Mouse (Mus musculus) hindbrain, postnatal 0 days (tissue): ENCODE data around the gene Lsm7. TPM values are rescaled to one million over a fixed set of nuclear protein-coding genes. Genes with fewer than 3 reads are reported as not detected.

Experiments used
- ATAC-seq: fragments of 200-750 bp; cut with Nextera tagmentation; 2 replicates; pipeline ENCODE4 v1.8.0; 2017; ENCODE audit warnings: mild to moderate bottlenecking, moderate TSS enrichment, moderate library complexity
- DNase-seq: peaks from one replicate; pipeline ENCODE4 v3.0.0-alpha.2; 2015; ENCODE audit warnings: low spot score
- H3K27ac ChIP-seq: fragments of 300-500 bp; sonication (generic); 2 replicates; pipeline ENCODE4 v1.5.1; 2014; ENCODE audit warnings: mild to moderate bottlenecking
- H3K27me3 ChIP-seq: fragments of 300-500 bp; sonication (generic); 2 replicates; pipeline ENCODE4 v1.6.1; 2014; ENCODE audit warnings: low read length, mixed read lengths; ENCODE audit not compliant: insufficient read depth
- H3K36me3 ChIP-seq: fragments of 300-500 bp; sonication (generic); 2 replicates; pipeline ENCODE4 v1.6.1; 2014; ENCODE audit warnings: low read length, mixed read lengths; ENCODE audit not compliant: insufficient read depth
- H3K4me1 ChIP-seq: fragments of 300-500 bp; sonication (generic); 2 replicates; pipeline ENCODE4 v1.6.1; 2014; ENCODE audit warnings: antibody characterized with exemption, low read length, mixed read lengths; ENCODE audit not compliant: insufficient read depth
- H3K4me2 ChIP-seq: fragments of 300-500 bp; sonication (generic); 2 replicates; pipeline ENCODE4 v1.6.1; 2014; ENCODE audit warnings: low read depth, mild to moderate bottlenecking, low read length, moderate library complexity, mixed read lengths
- H3K4me3 ChIP-seq: fragments of 300-500 bp; sonication (generic); 2 replicates; pipeline ENCODE4 v1.5.1; 2014; ENCODE audit warnings: low read length
- H3K9ac ChIP-seq: fragments of 300-500 bp; sonication (generic); replicated peaks from 2 replicates; pipeline ENCODE4 v1.6.1; 2014; ENCODE audit warnings: mild to moderate bottlenecking, low read length, moderate library complexity, mixed read lengths
- H3K9me3 ChIP-seq: fragments of 300-500 bp; sonication (generic); 2 replicates; pipeline ENCODE4 v1.6.1; 2016; ENCODE audit warnings: low read length, mixed read lengths
- CTCF ChIP-seq: IDR thresholded peaks from 2 replicates; pipeline ENCODE4 v1.5.1; 2016; ENCODE audit warnings: antibody characterized with exemption, control low read depth, low read depth
- WGBS: fragments of 180-500 bp; shearing (Covaris S2); extraction: QIAGEN DNeasy Blood & Tissue Kit; methylation state at CpG from one replicate; pipeline ENCODE4 v1.1.7; 2014; 5-methylcytosine and 5-hydroxymethylcytosine counted together
- polyA plus RNA-seq: library from polyadenylated mRNA; unstranded; fragments of >200 nt; fragmentation: Nextera tagmentation; extraction: Ambion mirVana; gene quantifications from 2 replicates; pipeline ENCODE4 v1.2.1, GENCODE M21; 2015
- total RNA-seq: library from RNA; depleted of rRNA; stranded (reverse); fragments of >200 nt; gene quantifications from 2 replicates; pipeline ENCODE4 v1.2.3, GENCODE M21; 2014; rRNA removed

The Lsm7 gene
- total RNA-seq = 165 and 189 TPM in 2 replicates
- 279 and 295 TPM in 2 replicates for polyA plus RNA-seq

DNA sequence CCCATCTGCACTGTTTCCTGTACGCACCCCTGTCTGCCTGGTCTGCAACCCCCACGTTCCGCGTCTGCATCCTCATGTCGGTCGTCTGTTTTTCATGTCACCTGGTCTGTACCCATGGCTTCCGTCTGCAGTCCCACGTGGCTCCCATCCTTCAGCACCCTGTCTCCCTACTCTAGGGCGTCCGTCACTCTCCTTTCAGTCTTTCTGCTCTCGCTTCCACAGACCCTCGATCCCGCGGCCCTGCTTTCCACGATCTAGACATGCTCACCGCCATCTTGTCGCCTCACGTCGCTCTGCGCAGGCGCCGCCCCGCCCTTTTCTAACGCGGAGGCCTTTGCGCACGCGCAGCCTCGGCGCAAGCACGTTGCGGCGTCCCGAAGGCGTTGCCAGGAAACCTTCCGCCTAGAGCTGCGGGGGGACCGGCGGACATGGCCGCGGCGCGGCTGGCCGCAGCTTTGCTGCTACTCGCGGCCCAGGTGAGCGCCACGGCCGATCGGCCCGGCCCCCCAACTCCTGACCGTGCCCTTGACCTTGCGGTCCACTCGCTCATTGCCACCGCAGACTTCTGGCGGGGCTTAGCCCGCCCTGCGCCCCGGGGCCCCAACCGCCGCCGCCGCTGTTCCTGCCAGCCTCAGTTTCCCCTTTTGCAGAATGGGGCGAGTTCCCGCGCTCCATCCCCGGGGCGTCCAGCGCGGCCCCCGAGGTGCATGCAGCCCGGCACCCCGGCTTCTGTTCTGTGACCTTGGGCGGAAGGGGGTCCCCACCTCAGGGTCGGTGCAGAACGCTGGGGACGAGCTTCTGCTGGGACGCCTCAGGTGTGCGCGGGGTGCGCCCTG lies at the start of gene Lsm7, which contains the start of gene Sppl2b:
Gene Lsm7, minus strand, starts transcription at position 297 of the 836 bp plus-strand sequence.
Gene Sppl2b, plus strand, starts transcription at position 363 of the 836 bp plus-strand sequence.
- H3K4me3 ChIP-seq = peak within 1 kb of the TSS; percentile 70
- H3K36me3 ChIP-seq = peaks cover 15% of the 10 kb centered on the region
- peak within 1 kb of the TSS; percentile 84 for H3K9ac ChIP-seq
- under 1% methylated on average over 81 of the region's 81 CpGs for WGBS
- H3K9me3 ChIP-seq = no peaks in the 10 kb centered on the region
- no peak for TF ChIP-seq CTCF
- no peaks in the 10 kb centered on the region for H3K27me3 ChIP-seq
- H3K4me2 ChIP-seq = peak within 1 kb of the TSS; percentile 99
- ATAC-seq (peak; percentile 84), DNase-seq (peak; percentile 99)
- H3K27ac ChIP-seq = peak within 1 kb of the TSS; percentile 86
- H3K4me1 ChIP-seq = peaks cover 16% of the 10 kb centered on the region; the same call in 1 of the 2 replicates

DNA sequence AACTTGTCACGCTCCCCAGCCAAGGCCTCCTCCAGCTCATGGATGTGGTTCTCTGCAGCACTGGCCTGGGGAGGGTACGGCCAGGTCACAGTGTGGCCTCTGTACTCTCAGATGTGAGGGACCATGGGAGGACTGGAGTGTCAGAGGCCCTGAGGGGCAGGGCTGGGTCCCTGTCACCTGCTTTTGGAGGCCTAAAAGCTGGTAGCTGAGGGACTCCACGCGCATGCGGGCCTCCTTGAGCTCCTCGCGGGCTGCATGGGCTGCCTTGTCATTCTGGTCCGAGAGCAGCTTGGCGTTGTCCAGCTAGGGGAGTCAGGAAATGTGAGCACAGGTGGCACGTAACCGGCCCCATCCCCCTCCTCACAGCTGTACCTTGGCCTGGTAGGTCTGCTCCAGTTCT lies 49.7 kb upstream of the Lsm7 start:
- DNase-seq (no peak), ATAC-seq (no peak)
- H3K9me3 ChIP-seq = no peaks in the 10 kb centered on the region
- no peak overlapping the region for H3K27ac ChIP-seq
- 97% methylated on average over 11 of the region's 11 CpGs for WGBS
- no peaks in the 10 kb centered on the region for H3K4me1 ChIP-seq
- H3K4me2 ChIP-seq = no peak overlapping the region
- no peak overlapping the region for H3K4me3 ChIP-seq
- no peaks in the 10 kb centered on the region for H3K27me3 ChIP-seq
- no peak for TF ChIP-seq CTCF
- no peak overlapping the region for H3K9ac ChIP-seq
- H3K36me3 ChIP-seq = peaks cover 42% of the 10 kb centered on the region

DNA sequence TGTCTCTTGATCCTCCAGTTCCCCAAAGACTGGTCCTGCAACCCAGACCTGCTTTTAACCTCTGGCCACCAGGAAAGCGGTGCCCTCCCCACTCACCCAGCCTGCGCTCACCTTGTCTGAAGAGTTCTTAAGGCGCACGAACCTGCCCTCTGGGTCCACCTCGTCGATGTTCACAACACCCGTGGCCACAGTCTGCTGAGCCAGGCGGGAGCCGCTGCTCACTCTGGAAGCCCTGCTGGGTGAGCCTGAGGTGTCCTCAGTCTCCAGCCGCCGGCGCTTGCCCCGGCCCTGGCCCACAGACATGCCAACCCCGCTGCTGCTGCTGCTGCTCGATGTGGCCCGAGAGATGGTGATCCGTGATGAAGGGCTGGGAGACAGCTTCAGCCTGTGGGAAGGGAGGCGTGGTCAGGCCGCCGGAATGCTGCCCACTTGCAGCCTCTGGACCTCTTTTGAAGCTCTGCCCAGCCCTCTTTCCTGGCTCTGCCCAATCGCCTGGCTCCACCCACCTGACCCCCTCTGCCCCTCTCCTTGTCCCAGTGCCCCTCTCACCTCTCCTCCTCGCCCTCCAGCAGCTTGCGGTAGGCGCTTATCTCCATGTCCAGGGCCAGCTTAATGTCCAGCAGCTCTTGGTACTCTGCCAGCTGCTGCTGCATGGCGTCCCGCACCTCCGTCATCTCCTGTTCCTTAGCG lies 49.1 kb upstream of the Lsm7 start:
- peaks cover 40% of the 10 kb centered on the region for H3K36me3 ChIP-seq
- TF ChIP-seq CTCF = no peak

GRCm38 (mm10) chr10:80903282-80903681 lies 48.3 kb upstream of the Lsm7 start:
- no peak for DNase-seq
- H3K36me3 ChIP-seq = peaks cover 40% of the 10 kb centered on the region
- WGBS = 90% methylated on average over 10 of the region's 10 CpGs
- H3K27ac ChIP-seq = no peak overlapping the region
- H3K27me3 ChIP-seq = no peaks in the 10 kb centered on the region
- H3K4me3 ChIP-seq = no peak overlapping the region
- H3K4me1 ChIP-seq = 0 out of 2 replicates have a peak, but pooled peaks cover 3% of the 10 kb centered on the region
- no peak for TF ChIP-seq CTCF
- H3K9ac ChIP-seq = no peak overlapping the region
- H3K4me2 ChIP-seq = no peak overlapping the region
- no peak for ATAC-seq
- H3K9me3 ChIP-seq = no peaks in the 10 kb centered on the region

More for the DNA sequence above, 49.1 kb upstream of the Lsm7 start:
- Histone ChIP-seq H3K4me3 (no peak overlapping the region), H3K4me2 (no peak overlapping the region), H3K9ac (no peak overlapping the region), H3K9me3 (no peaks in the 10 kb centered on the region), H3K4me1 (no peaks in the 10 kb centered on the region), H3K27me3 (no peaks in the 10 kb centered on the region), H3K27ac (no peak overlapping the region)
- 83% methylated on average over 27 of the region's 28 CpGs for WGBS
- DNase-seq = no peak
- no peak for ATAC-seq

DNA sequence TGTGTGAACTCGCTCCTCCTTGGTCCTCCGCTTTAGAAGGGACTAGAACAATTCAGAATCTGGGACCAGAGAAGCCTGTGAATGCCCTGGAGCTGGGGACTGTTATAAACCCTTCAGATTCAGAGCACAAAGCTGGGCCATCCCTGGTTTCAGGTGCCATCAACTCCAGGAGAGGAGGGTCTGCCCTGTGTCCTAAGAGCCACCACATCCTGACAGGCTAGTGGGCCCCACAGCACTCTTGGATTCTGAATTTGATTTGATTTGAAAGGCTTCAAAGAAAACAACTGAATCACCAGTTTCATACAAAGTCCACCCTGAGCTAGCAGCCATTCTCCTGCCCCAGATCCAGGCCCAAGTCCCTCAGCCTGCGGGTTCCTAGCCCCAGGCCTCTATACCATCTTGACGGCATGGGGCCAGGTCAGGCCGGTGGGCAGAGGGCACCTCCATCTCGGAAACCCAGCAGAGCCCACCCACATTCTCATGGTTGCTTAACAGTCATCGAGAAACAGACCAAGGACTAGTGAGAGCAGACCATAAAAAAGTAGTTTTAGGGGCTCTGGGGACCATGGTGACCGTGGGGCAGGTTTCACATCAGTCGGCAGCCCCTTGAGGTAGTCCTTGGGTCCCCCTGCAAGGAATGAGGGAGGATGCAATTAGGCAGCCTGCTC lies 47.4 kb upstream of the Lsm7 start:
- ATAC-seq (no peak), DNase-seq (no peak)
- H3K27ac ChIP-seq = no peak overlapping the region
- H3K9me3 ChIP-seq = no peaks in the 10 kb centered on the region
- no peaks in the 10 kb centered on the region for H3K27me3 ChIP-seq
- no peak for TF ChIP-seq CTCF
- H3K4me1 ChIP-seq = 0 out of 2 replicates have a peak, but pooled peaks cover 3% of the 10 kb centered on the region
- H3K4me3 ChIP-seq = no peak overlapping the region
- 93% methylated on average over 9 of the region's 9 CpGs for WGBS
- H3K36me3 ChIP-seq = peaks cover 40% of the 10 kb centered on the region
- no peak overlapping the region for H3K9ac ChIP-seq
- no peak overlapping the region for H3K4me2 ChIP-seq
